Mouse (Mus musculus): ENCODE measurements around the gene Asgr1. TPM values are rescaled to one million over a fixed set of nuclear protein-coding genes. Genes with fewer than 3 reads are reported as not detected.
A peak's percentile ranks its signal among the peaks of the same experiment; 100 is the strongest.

The Asgr1 gene
- total and polyA plus RNA-seq, 3 experiments, result not detected

DNA sequence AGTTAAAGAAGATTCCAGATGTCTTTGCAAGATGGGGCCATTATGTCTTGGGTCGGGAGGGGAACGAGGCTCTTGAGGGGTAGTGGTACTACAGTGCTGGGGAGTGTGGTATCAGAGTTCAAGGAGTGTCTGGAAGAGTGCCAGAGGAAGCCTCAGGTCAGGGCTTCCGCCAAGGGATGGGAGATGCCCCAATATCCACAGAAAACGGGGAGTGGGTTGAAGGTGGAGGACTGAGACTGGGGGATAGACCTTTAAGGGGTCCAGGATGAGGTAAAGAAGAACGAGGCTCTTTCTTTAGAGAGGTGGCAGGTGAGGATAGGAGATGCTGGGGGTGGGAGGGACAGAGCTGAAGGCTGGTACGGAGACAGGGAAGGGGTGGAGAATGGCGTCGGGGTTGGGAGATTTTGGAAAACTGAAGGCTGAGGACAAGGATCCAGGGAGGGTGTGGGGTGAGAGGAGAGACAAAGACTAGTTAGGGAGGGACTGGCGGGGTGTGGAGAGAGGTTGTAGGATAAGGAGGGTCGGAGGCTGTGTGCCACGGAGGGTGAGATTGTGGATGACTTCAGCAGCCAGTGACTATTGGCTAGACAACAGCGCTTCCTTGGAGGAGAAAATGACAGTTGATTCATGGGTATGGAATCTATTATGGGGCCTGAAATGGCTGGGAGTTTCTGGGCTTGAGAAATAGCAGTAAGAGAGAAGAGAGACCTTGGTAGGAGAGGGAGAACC is 25.3 kb upstream of the Asgr1 start:
- Histone ChIP-seq H3K27me3 (ENCODE audit: control insufficient read depth, insufficient read depth, low read length) (0 out of 2 replicates have a peak, but pooled peaks cover 2% of the 10 kb centered on the region), H3K27ac (peak overlapping the region; percentile 59), H3K4me3 (peak overlapping the region; percentile 13; the same call in 1 of the 2 replicates), H3K9ac (ENCODE audit: low read depth, low read length) (no peak overlapping the region), H3K36me3 (ENCODE audit: control insufficient read depth, insufficient read depth, low read length) (no peaks in the 10 kb centered on the region), H3K79me2 (replicated peaks; ENCODE audit: control insufficient read depth, insufficient read depth, low read length) (no peaks in the 10 kb centered on the region), H3K4me1 (ENCODE audit: control insufficient read depth, insufficient read depth, low read length) (peaks cover 2% of the 10 kb centered on the region)
- TF ChIP-seq CTCF (IDR thresholded peaks at IDR 0.05) (no peak), EP300 (IDR thresholded peaks at IDR 0.05; ENCODE audit: insufficient read depth, low read depth, low read length) (no peak), POLR2A (IDR thresholded peaks at IDR 0.05; ENCODE audit: insufficient read depth, low read depth, low read length) (no peak)
- DNase-seq, result no peak
- WGBS, result 25% methylated on average over 12 of the region's 12 CpGs
- intact Hi-C loops (cut with DNase I), result no loop called here

DNA sequence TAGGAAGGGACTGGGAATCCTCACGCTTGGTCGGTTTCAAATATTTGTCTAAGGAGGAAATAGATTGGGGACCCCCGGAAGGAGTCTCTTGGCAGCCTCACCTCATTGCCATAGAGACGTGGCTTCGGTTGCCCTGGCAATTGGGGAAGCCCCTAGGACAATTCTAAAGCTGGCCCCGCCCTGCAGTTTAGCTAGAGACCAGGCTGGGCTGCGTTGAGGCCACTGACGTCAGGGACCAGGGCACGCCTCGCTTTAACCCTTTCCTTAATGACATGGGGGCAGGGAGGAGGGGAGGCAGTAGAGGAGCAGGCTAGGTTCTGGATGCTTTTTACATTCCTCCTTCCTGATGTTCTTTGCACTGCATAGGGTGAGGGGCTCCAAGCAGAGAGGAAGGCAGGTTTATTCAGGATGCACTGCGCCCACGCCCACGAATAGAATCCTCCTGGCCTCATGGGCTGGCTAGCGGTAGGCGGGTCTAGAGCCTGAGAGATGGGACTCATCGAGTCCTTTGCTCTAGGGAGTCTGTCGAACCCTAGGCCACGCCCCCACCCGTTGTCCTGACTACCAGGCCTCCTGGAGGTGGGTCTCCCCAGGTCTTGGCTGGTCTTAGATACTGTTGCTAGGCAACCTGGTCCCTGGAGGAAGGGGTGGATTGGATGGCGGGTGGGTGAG is 24.6 kb upstream of the Asgr1 start:
- Histone ChIP-seq H3K79me2 (replicated peaks; ENCODE audit: control insufficient read depth, insufficient read depth, low read length) (no peaks in the 10 kb centered on the region), H3K27me3 (ENCODE audit: control insufficient read depth, insufficient read depth, low read length) (0 out of 2 replicates have a peak, but pooled peaks cover 2% of the 10 kb centered on the region), H3K4me3 (peak overlapping the region; percentile 13; the same call in 1 of the 2 replicates), H3K36me3 (ENCODE audit: control insufficient read depth, insufficient read depth, low read length) (no peaks in the 10 kb centered on the region), H3K9ac (ENCODE audit: low read depth, low read length) (no peak overlapping the region), H3K4me1 (ENCODE audit: control insufficient read depth, insufficient read depth, low read length) (peaks cover 2% of the 10 kb centered on the region), H3K27ac (peak overlapping the region; percentile 59)
- TF ChIP-seq CTCF (IDR thresholded peaks at IDR 0.05) (no peak), POLR2A (IDR thresholded peaks at IDR 0.05; ENCODE audit: insufficient read depth, low read depth, low read length) (no peak), EP300 (IDR thresholded peaks at IDR 0.05; ENCODE audit: insufficient read depth, low read depth, low read length) (no peak)
- peak; percentile 79 to 86 for DNase-seq
- 5% methylated on average over 20 of the region's 20 CpGs for WGBS
- intact Hi-C loops (cut with DNase I), result no loop called here

DNA sequence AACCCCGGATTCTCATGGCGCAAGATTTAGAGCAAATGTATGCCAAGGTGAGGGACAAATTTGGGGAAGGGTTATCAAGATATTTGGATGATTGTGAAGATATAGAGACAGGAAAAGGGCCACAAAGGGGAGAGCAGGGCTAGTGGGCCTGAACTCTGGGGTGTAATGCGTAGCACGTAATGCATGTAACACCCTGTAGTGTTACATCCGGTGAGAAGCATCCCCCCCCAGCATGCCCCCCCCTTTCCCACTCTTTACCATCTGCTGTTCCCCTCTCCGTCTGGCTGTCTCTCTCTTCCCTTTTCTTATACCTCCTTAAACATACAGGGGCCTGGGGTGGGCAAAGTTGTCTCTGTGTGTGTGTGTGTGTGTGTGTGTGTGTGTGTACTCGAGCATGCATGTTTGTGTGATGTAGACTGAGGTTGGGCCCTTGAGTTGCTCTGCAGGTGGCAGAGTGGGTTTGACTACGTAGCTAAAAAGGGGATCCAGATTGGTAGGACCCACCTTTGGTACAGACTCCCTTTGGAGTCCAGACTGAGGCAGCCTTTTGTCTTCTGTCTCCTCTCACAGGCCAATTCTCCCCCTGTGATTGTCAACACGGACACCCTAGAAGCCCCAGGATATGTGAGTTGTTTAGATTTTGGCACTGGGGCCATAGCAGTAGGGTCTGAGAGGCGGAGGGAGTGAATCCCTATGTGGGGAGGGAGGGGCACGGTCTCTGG is 23.9 kb upstream of the Asgr1 start:
- WGBS, result 51% methylated on average over 11 of the region's 11 CpGs
- Histone ChIP-seq H3K36me3 (ENCODE audit: control insufficient read depth, insufficient read depth, low read length) (no peaks in the 10 kb centered on the region), H3K4me3 (no peak overlapping the region), H3K4me1 (ENCODE audit: control insufficient read depth, insufficient read depth, low read length) (peaks cover 2% of the 10 kb centered on the region), H3K27ac (no peak overlapping the region; the same call in 1 of the 2 replicates), H3K9ac (ENCODE audit: low read depth, low read length) (no peak overlapping the region), H3K79me2 (replicated peaks; ENCODE audit: control insufficient read depth, insufficient read depth, low read length) (no peaks in the 10 kb centered on the region), H3K27me3 (ENCODE audit: control insufficient read depth, insufficient read depth, low read length) (0 out of 2 replicates have a peak, but pooled peaks cover 2% of the 10 kb centered on the region)
- DNase-seq, result no peak
- TF ChIP-seq CTCF (IDR thresholded peaks at IDR 0.05) (no peak), POLR2A (IDR thresholded peaks at IDR 0.05; ENCODE audit: insufficient read depth, low read depth, low read length) (no peak)
- intact Hi-C loops (cut with DNase I), result no loop called here

DNA sequence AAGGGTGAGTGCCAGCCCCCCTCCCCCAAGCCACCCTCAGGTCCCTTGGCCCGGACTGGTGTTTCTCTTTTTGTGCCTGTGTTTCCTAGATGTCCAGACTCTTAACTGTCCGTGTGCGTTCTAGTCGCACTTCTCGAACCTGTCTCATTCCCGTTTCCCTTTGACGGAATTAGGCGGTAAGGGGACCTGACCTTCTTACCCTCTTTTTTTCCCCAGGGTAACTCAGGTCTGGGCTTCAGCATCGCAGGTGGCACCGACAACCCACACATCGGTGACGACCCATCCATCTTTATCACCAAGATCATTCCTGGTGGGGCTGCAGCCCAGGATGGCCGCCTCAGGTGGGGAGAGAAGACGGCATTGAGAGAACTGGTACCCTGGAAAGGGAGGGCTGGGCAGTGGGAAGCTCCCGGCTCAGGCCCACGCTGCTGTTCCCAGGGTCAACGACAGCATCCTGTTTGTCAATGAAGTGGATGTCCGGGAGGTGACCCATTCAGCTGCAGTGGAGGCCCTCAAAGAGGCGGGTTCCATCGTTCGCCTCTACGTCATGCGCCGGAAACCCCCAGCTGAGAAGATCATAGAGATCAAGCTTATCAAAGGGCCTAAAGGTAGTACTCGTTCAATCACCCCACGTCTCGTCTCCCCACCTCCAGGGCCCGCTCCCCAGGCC is 23.1 kb upstream of the Asgr1 start:
- no peak for DNase-seq
- Histone ChIP-seq H3K27ac (no peak overlapping the region), H3K36me3 (ENCODE audit: control insufficient read depth, insufficient read depth, low read length) (no peaks in the 10 kb centered on the region), H3K4me3 (no peak overlapping the region), H3K79me2 (replicated peaks; ENCODE audit: control insufficient read depth, insufficient read depth, low read length) (no peaks in the 10 kb centered on the region), H3K27me3 (ENCODE audit: control insufficient read depth, insufficient read depth, low read length) (0 out of 2 replicates have a peak, but pooled peaks cover 2% of the 10 kb centered on the region), H3K9ac (ENCODE audit: low read depth, low read length) (no peak overlapping the region), H3K4me1 (ENCODE audit: control insufficient read depth, insufficient read depth, low read length) (peaks cover 2% of the 10 kb centered on the region)
- intact Hi-C loops (cut with DNase I), result no loop called here
- 92% methylated on average over 28 of the region's 28 CpGs for WGBS
- TF ChIP-seq POLR2A (IDR thresholded peaks at IDR 0.05; ENCODE audit: insufficient read depth, low read depth, low read length) (no peak), CTCF (IDR thresholded peaks at IDR 0.05) (no peak), EP300 (IDR thresholded peaks at IDR 0.05; ENCODE audit: insufficient read depth, low read depth, low read length) (no peak)

DNA sequence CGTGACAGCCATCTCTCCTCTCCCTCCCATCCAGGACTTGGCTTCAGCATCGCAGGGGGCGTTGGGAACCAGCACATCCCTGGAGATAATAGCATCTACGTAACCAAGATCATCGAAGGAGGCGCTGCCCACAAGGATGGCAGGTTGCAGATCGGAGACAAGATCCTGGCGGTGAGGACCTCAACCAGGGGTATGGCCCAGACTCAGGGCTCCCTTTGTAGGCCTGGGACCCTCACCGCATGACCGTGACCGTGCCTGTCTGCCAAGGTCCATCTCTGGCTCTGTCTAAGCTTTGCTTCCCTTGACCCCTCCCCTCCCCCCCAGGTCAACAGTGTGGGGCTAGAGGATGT is 22.6 kb upstream of the Asgr1 start:
- 0 out of 2 replicates have a peak, but pooled peaks cover 2% of the 10 kb centered on the region for H3K27me3 ChIP-seq (ENCODE audit: control insufficient read depth, insufficient read depth, low read length)
- H3K9ac ChIP-seq (ENCODE audit: low read depth, low read length), result no peak overlapping the region
- H3K27ac ChIP-seq, result no peak overlapping the region
- H3K4me1 ChIP-seq (ENCODE audit: control insufficient read depth, insufficient read depth, low read length), result peaks cover 2% of the 10 kb centered on the region
- WGBS, result 97% methylated on average over 11 of the region's 11 CpGs
- TF ChIP-seq POLR2A (IDR thresholded peaks at IDR 0.05; ENCODE audit: insufficient read depth, low read depth, low read length) (no peak), EP300 (IDR thresholded peaks at IDR 0.05; ENCODE audit: insufficient read depth, low read depth, low read length) (no peak), CTCF (IDR thresholded peaks at IDR 0.05) (no peak)
- no peaks in the 10 kb centered on the region for H3K79me2 ChIP-seq (replicated peaks; ENCODE audit: control insufficient read depth, insufficient read depth, low read length)
- no peak for DNase-seq
- H3K4me3 ChIP-seq, result no peak overlapping the region
- intact Hi-C loops (cut with DNase I), result no loop called here
- no peaks in the 10 kb centered on the region for H3K36me3 ChIP-seq (ENCODE audit: control insufficient read depth, insufficient read depth, low read length)

All from heart, adult 2 months (tissue).